Mouse (Mus musculus) midbrain, embryonic 11.5 days (tissue): ENCODE data around the gene Cyp4f15. TPM values are rescaled to one million over a fixed set of nuclear protein-coding genes. Genes with fewer than 3 reads are reported as not detected.
A peak's percentile ranks its signal among the peaks of the same experiment; 100 is the strongest.

Experiments used
- ATAC-seq: fragments of 200-750 bp; cut with Nextera tagmentation; 2 replicates; pipeline ENCODE4 v1.8.0; 2017; ENCODE audit warnings: moderate TSS enrichment, moderate library complexity; ENCODE audit not compliant: low FRiP score
- DNase-seq: peaks from one replicate; pipeline ENCODE4 v3.0.0; 2015; ENCODE audit warnings: low spot score; ENCODE audit errors: missing footprints
- H3K27ac ChIP-seq: fragments of 300-500 bp; sonication (generic); 2 replicates; pipeline ENCODE4 v1.5.1; 2014; ENCODE audit warnings: low read depth, low read length
- H3K27me3 ChIP-seq: fragments of 300-500 bp; sonication (generic); 2 replicates; pipeline ENCODE4 v1.6.1; 2014; ENCODE audit warnings: mild to moderate bottlenecking, low read length, moderate library complexity, mixed read lengths; ENCODE audit not compliant: control insufficient read depth, insufficient read depth
- H3K36me3 ChIP-seq: fragments of 300-500 bp; sonication (generic); 2 replicates; pipeline ENCODE4 v1.6.1; 2014; ENCODE audit warnings: mild to moderate bottlenecking, low read length, moderate library complexity, mixed read lengths; ENCODE audit not compliant: control insufficient read depth, insufficient read depth
- H3K4me1 ChIP-seq: fragments of 300-500 bp; sonication (generic); 2 replicates; pipeline ENCODE4 v1.6.1; 2014; ENCODE audit warnings: low read length; ENCODE audit not compliant: control insufficient read depth, insufficient read depth
- H3K4me2 ChIP-seq: fragments of 300-500 bp; sonication (generic); 2 replicates; pipeline ENCODE4 v1.6.1; 2014; ENCODE audit warnings: mild to moderate bottlenecking, moderate library complexity
- H3K4me3 ChIP-seq: fragments of 300-500 bp; sonication (generic); 2 replicates; pipeline ENCODE4 v1.5.1; 2014; ENCODE audit warnings: low read depth, low read length
- H3K9ac ChIP-seq: fragments of 300-500 bp; sonication (generic); 2 replicates; pipeline ENCODE4 v1.6.1; 2014; ENCODE audit warnings: low read length
- H3K9me3 ChIP-seq: fragments of 300-500 bp; sonication (generic); 2 replicates; pipeline ENCODE4 v1.6.1; 2016; ENCODE audit warnings: low read length; ENCODE audit not compliant: control insufficient read depth
- WGBS: fragments of 180-500 bp; shearing (Covaris S2); extraction: QIAGEN DNeasy Blood & Tissue Kit; methylation state at CpG from one replicate; pipeline ENCODE4 v1.1.7; 2014; 5-methylcytosine and 5-hydroxymethylcytosine counted together
- polyA plus RNA-seq: library from polyadenylated mRNA; unstranded; fragments of >200 nt; fragmentation: Nextera tagmentation; extraction: Ambion mirVana; gene quantifications from 2 replicates; pipeline ENCODE4 v1.2.1, GENCODE M21; 2014

Cyp4f15 gene
- polyA plus RNA-seq, 1 experiment from 2014 or later, result 0.46 TPM

GRCm38 (mm10) chr17:32729029-32729428 lies 43.6 kb downstream of the Cyp4f15 start:
- DNase-seq (no peak), ATAC-seq (no peak)
- no peak overlapping the region for H3K4me2 ChIP-seq
- no peaks in the 10 kb centered on the region; the same call in 1 of the 2 replicates for H3K9me3 ChIP-seq
- no peaks in the 10 kb centered on the region for H3K36me3 ChIP-seq
- H3K4me3 ChIP-seq, result no peak overlapping the region
- H3K27ac ChIP-seq, result no peak overlapping the region
- WGBS, result 68% methylated on average over 3 of the region's 3 CpGs
- H3K27me3 ChIP-seq, result no peaks in the 10 kb centered on the region
- no peak overlapping the region for H3K9ac ChIP-seq
- H3K4me1 ChIP-seq, result no peaks in the 10 kb centered on the region

- no peaks in the 10 kb centered on the region for H3K9me3 ChIP-seq
- no peak overlapping the region for H3K9ac ChIP-seq
- peaks cover 7% of the 10 kb centered on the region for H3K4me1 ChIP-seq
- H3K36me3 ChIP-seq, result no peaks in the 10 kb centered on the region
- H3K4me2 ChIP-seq, result no peak overlapping the region
- H3K27ac ChIP-seq, result no peak overlapping the region
- no peak overlapping the region for H3K4me3 ChIP-seq
- 80% methylated on average over 1 of the region's 1 CpGs for WGBS
- DNase-seq, result no peak
- H3K27me3 ChIP-seq, result no peaks in the 10 kb centered on the region
- no peak for ATAC-seq
Measured at GRCm38 (mm10) chr17:32738406-32738805, 53.0 kb downstream of the Cyp4f15 start.

- Histone ChIP-seq H3K4me1 (peaks cover 7% of the 10 kb centered on the region), H3K4me2 (no peak overlapping the region), H3K27me3 (no peaks in the 10 kb centered on the region), H3K4me3 (no peak overlapping the region), H3K9ac (no peak overlapping the region), H3K36me3 (no peaks in the 10 kb centered on the region), H3K27ac (no peak overlapping the region), H3K9me3 (no peaks in the 10 kb centered on the region)
- ATAC-seq (no peak), DNase-seq (peak; percentile 84)
- WGBS, result 8% methylated on average over 1 of the region's 1 CpGs
Measured at GRCm38 (mm10) chr17:32741057-32741456, 55.6 kb downstream of the Cyp4f15 start.

- no peaks in the 10 kb centered on the region for H3K4me1 ChIP-seq
- H3K9ac ChIP-seq, result no peak overlapping the region
- ATAC-seq, result no peak
- H3K4me2 ChIP-seq, result no peak overlapping the region
- H3K27me3 ChIP-seq, result no peaks in the 10 kb centered on the region
- 54% methylated on average over 5 of the region's 5 CpGs for WGBS
- no peaks in the 10 kb centered on the region for H3K36me3 ChIP-seq
- H3K9me3 ChIP-seq, result no peaks in the 10 kb centered on the region
- no peak overlapping the region for H3K27ac ChIP-seq
- DNase-seq, result no peak
- H3K4me3 ChIP-seq, result no peak overlapping the region
Measured at GRCm38 (mm10) chr17:32750611-32751010, 65.2 kb downstream of the Cyp4f15 start.

Other genes starting within 250 kb of the Cyp4f15 start
- 0.26 and 0.42 TPM in 2 replicates for gene Cyp4f39, start 232.9 kb upstream of the Cyp4f15 start, polyA plus RNA-seq
- 4.4 and 4.8 TPM in 2 replicates for gene Cyp4f17, start 179.6 kb upstream of the Cyp4f15 start, polyA plus RNA-seq
- 8.3 and 11.0 TPM in 2 replicates for gene Cyp4f16, start 149.1 kb upstream of the Cyp4f15 start, polyA plus RNA-seq
- gene Cyp4f37, start 64.3 kb upstream of the Cyp4f15 start, polyA plus RNA-seq, result 0.32 TPM in 1 of 2 replicates, not detected in the other
- not detected in 2 replicates for gene Cyp4f40, start 26.7 kb upstream of the Cyp4f15 start, polyA plus RNA-seq
- gene Zfp871, start 102.7 kb downstream of the Cyp4f15 start, polyA plus RNA-seq, result 32.0 and 33.8 TPM in 2 replicates
- gene Zfp811, start 124.3 kb downstream of the Cyp4f15 start, polyA plus RNA-seq, result 38.1 and 42.0 TPM in 2 replicates
- 18.6 and 19.3 TPM in 2 replicates for gene Zfp799, start 144.6 kb downstream of the Cyp4f15 start, polyA plus RNA-seq
- 9.7 and 11.0 TPM in 2 replicates for gene Zfp870, start 206.0 kb downstream of the Cyp4f15 start, polyA plus RNA-seq
- not detected in 2 replicates for gene Cyp4f14, start 231.7 kb downstream of the Cyp4f15 start, polyA plus RNA-seq